Mouse (Mus musculus) layer of hippocampus, adult 9-10 months (tissue): ENCODE measurements at regions not wholly inside any gene's neighbourhood (a gene's known extent, or its start where the extent isn't known, plus 50 kb on each side); places are given as distances from the start of the nearest gene placed in this dataset.
"Not testable (repeated sequence)": the region's sequence is repeated elsewhere in the genome, so short reads cannot be mapped to it uniquely, and the experiment has no call there.

Source experiments
- DNase-seq: peaks from one replicate; pipeline ENCODE4 v3.0.0; 2022; ENCODE audit warnings: low spot score

DNA sequence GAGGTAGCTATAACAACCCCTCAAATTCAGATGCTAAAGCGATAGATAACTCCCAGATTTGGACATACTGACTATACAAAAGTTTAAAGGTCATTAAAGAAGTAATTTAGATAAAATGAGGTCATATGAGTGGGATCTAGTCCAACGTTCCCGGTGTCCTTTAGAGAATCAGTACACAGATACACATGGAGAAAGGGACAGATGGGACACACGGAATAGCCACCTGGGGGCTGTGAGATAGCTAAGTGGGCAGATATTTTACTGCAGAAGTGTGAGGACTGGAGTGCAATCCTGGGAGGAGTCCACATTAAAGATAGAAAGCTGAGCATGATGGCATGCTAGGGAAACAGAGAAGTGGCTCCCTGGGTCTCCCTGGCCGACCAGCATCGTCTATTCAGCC is 164.1 kb upstream of the Castor2 start:
- no peak for DNase-seq

DNA sequence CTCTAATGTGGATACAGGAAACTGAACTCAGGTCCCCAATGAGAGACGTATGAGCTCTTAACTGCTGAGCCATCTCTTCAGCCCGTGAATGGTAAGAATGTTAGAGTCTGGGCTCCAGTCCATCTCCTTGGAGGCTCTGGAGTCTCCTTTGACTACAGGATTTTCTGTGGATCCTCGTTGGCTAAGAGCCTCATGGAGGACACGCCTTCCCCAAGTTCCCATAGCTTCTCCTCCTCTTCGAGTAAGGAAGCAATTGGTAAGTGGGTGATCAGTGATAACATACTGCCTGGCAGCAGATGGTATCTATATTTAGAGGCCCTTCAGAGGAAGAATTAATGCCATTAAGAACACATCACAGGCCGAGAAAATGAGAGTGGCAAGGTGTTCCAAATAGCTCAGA is 164.5 kb upstream of the Castor2 start:
- no peak for DNase-seq

DNA sequence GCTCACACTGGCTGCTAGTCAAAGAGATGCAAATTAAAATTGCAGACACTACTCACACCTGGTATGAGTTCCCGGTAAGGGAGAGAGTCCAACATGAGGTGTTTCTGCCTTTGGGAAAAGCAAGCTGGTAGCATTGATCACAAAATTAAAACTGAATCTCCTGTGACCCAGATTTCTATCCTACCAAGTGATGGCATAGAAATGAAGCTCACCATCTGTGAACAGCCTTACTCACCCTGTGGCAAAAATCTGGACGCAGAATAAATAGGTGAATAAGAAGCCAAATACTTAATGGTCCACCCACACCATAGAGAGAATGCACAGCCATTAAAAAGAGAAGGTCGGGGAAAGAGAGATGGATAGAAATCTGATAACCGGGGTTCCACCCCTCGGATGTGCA is 169.4 kb upstream of the Castor2 start:
- DNase-seq: no peak

DNA sequence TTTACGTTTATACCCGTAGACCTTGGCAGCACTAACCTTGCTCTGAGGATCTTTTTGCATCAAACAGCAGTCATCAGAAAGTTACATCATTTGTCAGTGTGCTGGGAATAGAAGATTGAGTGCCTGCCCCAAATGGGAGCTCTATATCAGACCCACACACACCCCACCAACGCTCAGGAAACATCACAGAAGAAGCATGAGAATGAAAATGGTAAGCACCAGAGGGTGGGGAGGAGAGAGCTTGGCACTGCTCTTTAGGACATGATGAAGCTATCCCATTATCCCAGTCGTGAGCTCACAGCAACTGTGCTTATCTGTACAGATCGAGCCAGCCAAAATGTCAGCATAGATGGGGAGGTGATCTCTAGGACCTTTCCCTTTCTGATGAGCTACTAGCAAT is 172.5 kb upstream of the Castor2 start:
- no peak for DNase-seq

DNA sequence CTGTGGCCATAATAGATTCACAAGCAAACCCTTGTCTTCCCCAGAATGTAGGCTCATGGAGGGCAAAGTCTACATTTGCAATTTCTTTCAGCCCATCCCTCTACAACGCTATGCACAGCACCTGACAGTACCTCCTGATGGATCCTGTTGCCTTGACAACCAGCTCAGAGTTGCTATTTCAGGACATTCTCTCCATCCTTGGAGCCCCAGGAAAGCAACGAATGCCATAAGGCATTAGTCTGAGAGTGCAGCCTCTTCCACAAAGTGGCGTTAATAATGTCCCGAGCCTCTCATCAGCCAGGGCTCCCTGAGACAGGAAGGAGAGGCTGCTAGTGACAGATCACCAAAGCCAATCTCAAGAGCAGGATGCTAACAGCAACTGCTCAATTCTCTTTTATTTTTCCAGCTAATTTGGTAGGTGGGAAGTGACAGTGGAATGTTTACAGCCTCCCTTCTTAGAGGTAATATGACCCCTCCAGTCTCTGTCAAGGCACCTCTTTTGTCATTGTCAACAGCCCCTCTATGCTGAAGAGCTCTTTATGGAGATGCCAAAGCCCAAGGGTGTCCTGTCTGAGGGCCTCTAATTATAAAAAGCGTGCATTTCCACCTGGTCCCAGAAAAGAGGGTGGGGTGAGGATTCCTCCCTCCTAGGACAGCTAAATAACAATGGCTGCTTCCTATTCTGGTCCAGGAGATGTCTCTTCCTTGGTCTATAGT is 174.2 kb upstream of the Castor2 start:
- DNase-seq: no peak

DNA sequence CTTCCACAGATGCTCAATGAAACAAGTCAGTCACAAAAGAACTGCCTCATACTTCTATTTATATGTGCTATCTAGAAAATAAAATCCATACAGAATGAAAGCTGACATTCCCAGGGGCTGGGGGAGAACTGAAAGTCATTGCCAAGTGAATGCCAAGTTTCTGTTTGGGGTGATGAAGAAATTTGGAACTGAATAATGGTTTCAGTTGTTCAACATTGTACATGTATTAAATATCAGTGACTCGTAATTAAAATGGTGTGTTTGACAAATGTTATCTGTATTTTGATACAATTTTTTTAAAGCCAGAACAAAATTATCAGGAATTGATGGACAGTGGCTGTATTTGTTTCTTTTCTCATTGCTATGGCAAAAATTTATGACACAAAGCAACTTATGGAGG is 177.3 kb upstream of the Castor2 start:
- DNase-seq: no peak

DNA sequence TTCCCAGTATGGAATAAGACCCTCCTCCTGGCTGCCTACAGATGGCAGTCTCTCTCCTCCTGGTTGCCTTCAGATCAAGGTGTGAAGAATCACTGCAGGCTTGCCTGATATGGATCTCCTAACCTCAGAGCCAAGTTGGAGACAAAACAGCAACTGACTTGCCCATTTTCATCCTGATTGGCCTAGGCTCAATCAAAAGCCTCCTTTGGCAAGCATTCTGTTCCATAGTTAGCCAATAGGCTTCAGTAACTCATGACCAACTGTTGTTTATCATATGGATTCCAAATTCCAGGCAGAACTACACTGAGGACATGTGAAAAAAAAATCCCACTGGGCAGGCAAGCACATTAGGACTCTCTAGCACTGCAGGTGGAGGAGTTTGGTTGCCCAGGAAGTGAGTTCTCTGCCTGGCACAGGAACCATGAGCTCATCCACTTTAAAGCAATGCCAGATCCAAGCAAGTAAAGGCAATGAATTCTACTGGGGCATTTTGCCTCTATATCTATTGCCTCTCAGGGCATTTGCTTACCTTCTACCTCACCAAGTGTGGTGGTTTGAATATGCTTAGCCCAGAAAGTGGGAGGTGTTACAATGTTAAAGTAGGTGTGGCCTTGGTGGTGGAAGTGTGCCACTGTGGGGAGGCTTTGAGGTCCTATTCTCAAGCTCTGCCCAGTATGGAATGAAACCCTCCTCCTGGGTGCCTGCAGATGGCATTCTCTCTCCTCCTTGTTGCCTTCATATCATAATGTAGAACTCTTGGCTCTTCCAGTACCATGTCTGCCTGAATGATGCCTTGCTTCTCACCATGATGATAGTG is 183.6 kb upstream of the Castor2 start:
- no peak for DNase-seq

DNA sequence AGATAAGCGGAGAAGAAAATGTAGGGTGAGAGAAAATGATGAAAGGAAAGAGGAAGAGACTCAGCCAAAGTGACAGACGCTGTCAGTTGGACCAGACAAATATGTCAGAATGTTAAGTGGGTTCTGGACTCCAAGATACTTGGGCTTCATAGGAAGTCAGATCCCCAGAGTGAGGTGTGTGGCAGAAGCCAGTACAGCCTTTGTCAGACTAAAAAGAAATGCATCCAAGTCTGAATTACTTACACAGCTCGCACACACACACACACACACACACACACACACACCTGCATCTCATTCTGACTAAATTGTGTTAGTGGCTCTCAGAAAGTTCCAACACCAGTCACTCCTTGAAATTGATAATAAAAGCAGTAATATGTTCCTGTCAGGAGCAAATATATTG is 192.1 kb upstream of the Castor2 start:
- no peak for DNase-seq

DNA sequence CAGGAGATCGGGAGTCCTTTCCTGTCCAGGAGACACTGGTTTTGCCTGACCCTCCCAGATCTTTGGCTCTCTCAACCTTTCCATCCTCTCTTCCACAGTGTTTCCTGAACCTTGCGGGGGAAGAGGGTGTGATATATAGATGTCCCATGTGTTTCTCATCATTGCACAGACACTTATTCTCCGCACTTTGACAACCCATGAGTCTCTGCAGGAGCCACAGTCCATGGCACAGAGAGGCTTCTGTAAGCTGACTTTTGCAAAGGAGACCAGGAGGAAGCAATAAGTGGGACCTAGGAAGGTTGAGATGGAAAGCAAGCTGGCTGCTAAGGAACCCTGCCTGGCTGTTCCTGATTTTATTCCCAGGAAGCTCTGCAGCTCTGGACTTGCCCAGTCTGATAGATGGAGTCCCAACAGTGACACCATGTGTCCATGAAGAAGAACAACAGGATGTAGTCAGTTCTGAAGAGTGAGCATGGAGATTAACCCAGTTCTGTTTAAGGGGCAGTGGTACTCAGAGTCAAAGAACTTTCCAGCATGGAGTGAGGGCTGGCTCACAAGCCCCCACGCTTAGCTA is 201.4 kb upstream of the Castor2 start:
- no peak for DNase-seq

DNA sequence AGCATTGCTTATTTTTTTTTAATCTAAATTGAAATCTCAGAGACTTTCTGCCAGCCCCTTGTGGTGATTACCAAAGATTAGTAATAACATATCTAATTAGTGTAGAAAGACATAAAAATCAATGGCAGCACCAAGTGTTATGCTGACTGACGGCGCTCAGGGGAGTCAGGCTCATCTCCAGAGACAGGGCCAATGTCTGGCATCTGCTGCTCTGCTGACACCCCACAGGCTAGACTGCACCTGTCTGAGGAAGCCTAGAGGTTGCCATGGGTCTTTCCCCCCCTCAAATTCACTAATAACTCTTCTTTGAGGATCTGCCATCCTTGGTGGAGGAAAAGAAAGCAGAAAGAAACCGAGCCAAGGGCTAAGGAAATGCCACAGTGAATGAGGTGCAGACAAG is 208.8 kb upstream of the Castor2 start:
- no peak for DNase-seq

DNA sequence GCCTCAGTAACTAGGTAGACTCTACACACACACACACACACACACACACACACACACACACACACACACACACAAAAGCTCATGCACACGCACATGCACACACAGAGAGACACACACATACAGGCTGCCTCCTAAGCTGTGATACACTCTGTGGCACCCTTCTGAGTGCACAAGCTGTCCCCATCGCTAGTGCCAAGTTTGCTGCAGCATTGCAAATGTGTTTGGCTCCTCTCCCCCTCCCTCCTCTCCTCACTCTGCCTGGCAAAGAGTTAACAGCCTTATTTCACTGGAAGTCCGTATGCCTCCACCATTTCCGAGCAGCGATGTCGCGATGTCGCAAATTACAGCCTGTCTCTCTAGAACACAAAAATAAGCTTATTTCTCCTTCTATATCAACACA is 209.7 kb upstream of the Castor2 start:
- peak; percentile 71 for DNase-seq

DNA sequence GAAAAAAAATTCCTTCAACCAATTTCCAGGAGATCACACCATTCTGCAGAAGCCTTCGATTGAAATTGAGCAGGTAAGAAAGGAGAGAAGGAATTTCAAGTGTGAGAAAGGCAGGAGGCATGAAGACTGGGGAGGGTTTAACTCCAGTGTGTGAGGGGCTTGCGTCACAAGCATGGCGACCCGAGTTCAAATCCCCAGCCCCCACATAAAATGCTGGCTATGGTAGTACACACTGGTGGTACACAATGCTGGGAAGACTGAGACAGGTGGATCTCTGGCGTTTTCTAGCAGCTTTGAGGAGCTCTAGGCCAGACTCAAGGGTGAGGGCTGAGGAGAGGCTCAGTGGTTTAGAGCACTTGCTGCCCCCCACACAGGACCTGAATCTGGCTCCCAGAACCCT is 214.0 kb upstream of the Castor2 start:
- DNase-seq: no peak

DNA sequence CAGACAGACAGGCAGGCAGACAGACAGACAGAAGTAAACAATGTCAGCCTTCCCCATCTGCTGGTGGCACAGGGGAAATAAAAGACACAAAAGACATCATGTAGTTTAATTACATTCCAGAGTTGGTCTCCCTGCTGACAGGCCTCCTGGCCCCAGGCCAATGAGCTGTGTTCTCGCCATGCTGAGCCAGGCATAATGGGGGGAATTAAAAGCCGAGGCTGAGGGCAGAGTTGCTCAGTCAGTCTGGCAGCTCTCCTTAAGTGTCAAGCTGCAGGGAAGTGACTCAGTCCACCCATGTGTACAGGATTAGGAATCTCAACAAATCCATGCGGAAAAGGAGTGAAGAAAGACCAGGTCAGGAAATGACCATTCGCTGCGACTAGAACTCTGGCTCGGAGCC is 214.5 kb upstream of the Castor2 start:
- DNase-seq: no peak

DNA sequence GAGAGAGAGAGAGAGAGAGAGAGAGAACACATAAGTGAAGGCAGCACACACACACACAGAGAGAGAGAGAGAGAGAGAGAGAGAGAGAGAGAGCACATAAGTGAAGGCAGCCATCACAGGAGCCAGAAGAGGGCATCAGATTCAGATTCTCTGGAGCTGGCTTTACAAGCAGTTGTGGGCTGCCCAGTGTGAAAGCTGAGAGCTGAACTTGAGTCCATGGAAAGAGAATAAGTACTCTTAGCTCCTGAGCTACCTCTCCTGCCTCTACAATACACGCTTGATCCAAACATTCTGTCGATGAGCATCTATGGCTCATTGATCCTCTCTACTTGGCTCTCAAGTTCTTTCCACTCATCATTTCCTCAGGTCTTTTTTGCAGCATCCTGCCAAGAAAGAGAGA is 214.9 kb upstream of the Castor2 start:
- DNase-seq: no peak

DNA sequence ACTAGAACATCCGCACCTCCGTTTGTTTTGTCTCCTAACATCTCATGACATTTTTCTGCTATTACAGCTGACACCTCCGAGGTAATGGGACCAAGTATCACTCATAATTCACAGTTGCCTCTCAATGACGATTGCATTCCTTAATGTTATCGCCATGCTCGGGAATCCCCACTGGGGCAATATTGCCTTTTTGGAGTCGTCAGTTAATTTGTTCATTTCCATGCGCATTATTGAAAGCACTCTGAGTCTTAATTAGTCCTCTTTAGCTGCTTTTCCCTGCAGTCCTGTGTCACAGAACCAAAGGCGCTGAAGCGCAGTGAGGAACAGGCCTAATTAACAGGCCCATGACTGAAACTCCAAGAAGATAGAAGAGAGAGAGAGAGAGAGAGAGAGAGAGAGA is 255.0 kb upstream of the Castor2 start:
- DNase-seq: no peak

DNA sequence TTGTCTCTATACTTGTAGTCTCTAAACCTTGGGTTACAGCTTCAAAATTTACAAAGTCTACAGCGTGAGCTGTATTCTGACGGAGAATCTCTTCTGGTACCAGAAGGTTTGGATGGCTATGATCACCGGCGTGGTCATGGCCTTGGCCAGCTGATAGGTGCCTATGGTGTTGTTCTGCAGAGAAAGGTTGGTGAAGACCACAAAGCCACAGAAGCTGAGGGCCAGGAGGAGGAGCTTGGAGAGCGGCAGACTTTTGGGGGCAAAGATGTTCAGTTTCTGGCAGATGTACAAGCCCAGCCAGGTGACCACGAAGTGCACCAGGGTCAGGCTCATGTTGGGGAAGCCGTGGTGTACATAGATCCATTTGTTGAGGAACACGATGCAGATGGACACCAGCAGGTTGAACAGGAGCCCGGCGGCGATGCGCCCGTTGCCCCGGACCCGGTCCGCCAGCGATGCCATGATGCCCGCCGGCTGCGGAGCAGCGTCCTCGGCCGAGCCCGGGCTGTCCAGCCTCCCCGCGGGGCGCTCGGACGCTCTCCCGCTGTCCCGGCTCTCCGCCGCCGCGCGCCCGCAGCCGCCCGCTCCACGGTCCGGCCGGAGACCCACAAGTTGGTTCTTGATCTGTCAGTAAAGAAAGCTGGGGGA is 257.3 kb upstream of the Castor2 start:
- DNase-seq: not testable (repeated sequence)

DNA sequence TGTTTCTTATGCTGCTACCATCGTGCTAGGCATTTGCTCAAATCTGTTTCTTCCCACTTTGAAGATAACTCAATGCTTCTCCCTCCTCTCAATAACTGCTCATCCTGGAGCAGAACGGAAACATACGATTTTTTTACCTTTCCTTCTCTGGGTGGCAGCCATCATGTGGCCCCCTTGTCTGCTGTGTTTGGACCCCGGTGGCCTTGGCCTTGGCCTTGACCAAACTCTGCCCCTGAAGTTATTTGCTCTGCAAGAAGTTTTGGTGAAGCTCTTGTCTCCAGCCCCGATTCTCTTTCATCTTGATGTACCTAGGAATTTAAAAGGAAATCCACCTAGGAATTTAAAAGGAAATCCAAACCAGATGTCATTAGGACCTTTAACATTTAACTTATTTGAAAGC is 261.2 kb upstream of the Castor2 start:
- DNase-seq: no peak

DNA sequence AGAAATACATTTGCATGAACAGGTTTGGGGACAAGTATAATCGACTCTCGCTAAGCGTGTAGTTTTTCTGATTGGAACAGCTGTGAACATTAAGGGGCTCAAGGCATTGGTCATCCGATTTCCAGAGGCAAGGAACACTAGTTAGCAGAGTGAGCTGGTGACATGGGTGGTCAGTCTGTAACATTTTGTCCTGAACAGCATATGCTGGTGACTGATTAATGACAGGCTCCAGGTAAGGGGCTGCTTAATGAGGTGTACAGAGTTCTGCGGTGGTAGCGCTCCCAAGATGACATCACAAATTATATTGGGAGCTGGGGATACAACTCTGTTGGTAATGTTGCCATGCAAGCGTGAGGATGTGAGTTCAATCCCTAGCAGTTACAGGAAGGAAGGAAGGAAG is 266.3 kb upstream of the Castor2 start:
- DNase-seq: no peak

DNA sequence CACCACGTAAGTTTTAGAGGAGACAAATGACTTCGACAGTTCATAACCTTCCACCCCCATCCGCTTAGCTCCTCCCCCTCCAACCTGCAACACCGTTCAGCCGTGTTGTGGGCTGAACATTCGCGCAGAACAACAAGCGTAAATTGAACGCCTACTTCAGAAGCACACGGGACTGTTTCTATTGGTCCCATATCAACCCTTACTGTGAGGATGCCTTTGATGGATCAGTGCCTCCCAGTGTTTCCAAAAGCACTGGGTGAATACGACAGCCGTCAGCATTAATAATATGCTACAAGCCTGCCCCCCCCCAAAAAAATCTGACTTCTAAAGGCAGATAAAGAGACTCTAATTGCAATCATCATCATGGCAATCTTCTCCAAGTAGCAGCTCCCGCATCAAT is 271.3 kb upstream of the Castor2 start:
- DNase-seq: no peak

DNA sequence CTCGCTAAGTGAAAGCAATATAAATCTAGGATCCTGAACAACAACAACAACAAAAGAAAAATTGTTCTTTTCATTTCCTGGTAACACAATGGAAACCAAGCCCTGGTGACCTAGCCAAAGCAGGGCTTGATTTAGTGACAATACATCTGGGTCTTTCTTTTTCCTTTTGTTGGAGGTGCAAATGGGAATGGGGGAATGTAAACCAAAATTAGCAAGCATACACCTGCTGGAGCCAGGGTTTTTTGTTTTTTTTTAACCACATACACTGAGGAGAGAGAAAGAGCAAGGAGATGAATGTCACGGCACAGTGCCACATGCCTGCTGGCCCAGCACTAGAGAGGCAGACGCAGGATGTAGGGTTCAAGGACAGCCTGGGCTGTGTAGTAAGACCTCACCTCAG is 275.6 kb upstream of the Castor2 start:
- DNase-seq: no peak

DNA sequence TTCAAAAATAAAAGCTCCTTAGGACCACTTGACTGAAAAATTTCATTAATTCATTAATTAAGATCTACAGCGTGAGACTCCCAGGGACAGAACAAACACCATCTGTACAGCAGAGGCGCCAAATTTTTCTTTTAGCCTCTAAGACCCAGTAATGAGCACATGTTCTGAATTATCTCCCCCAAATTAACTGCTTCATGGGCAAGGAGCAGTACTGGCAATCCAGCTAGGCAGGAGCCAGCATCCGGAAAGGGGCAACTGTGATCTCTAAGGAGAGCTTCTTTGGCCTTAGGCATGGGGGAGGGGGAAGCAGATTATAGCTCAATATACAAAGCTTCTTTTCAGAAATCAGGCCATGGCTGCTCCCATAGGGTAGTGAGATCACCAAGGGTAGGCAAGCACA is 278.2 kb upstream of the Castor2 start:
- no peak for DNase-seq

DNA sequence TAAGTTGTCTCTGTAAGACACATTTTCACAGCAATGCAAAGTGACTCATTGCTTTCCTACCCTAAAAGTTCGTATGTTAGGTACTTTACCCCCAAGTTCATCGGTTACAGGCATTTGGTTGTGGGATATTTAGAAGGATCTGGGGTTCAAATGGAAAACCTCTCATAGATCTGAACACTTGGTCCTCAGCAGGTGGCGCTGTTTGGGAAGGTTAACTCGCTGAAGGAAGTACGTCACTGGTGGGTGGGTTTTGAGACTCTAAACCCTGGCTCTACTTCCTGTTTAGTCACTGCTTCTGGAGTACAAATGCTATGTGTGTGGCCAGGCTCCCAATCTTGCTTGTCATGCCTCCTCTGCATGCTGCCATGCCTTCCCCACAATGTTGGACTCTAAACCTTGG is 284.0 kb upstream of the Castor2 start:
- no peak for DNase-seq

DNA sequence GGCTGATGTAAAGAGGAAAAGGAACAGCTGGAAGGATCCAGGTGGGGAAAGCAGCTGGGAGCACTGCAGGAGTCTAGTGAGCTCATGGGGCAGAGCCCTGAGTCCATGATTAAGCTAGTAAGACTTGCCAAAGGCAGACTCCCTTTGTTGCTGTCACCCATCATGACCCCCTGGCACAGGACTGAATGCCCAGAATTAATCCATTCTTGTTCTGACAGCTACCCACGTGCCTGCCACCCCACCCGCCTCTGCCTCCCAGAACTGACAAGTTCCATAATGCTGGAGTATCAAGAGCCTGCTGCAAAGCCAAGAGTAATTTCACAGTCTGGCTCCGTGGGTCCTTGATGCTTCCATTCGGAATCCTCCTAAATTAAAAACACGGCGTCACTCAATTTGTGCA is 285.1 kb upstream of the Castor2 start:
- no peak for DNase-seq
